Mouse (Mus musculus) cerebellum, adult 9-11 months (tissue): ENCODE results near the gene Fsip1.
"Not testable (repeated sequence)": the region's sequence is repeated elsewhere in the genome, so short reads cannot be mapped to it uniquely, and the experiment has no call there.

Source experiments
- DNase-seq: peaks from one replicate; pipeline ENCODE4 v3.0.0; 2022

The Fsip1 gene

DNA sequence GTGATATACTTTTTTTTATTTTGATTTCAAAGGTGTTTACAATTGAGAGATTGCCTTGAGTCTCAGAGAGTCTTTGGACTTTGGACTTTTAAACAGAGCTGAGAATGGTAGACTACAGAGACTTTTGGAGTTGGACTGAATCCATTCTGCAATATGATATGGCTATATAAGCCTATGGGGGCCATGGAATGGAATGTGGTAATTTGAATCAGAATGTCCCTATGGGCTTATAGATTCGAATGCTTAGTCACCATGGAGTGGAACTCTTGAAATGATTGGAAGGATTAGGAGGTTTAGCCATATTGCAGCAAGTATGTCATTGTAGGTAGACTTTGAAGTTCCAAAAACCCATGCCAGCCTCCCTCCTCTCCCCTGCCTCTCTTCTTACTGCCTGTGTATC is 88.5 kb downstream of the Fsip1 start:
- no peak for DNase-seq

DNA sequence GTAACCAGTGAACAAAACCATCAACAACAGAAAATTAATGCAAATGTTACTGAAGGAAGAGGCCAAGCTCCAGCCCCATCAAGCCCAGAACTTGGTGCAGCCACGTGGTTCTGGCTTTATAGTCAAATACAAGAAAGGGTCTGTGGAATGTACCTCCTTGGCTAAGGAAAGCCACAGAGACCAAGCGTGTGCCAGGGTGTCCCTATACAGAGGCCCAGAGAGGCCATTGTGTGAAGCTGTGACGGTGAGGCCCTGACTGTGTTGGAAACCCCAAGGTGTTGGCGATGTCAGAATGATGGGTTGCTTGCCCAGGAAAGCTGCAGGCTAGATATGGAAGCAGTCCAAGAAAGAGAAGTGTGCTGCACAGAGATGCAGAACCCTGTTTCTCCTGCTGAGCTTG is 89.0 kb downstream of the Fsip1 start:
- DNase-seq, result no peak

GRCm38 (mm10) chr2:118165691-118166090 is 91.1 kb downstream of the Fsip1 start:
- no peak for DNase-seq

GRCm38 (mm10) chr2:118164137-118164536 is 92.6 kb downstream of the Fsip1 start:
- DNase-seq, result no peak

- no peak for DNase-seq
Observed at GRCm38 (mm10) chr2:118162486-118162885, 94.3 kb downstream of the Fsip1 start.

GRCm38 (mm10) chr2:118160991-118161390 is 95.8 kb downstream of the Fsip1 start:
- no peak for DNase-seq

- no peak for DNase-seq
Observed at GRCm38 (mm10) chr2:118160547-118160946, 96.2 kb downstream of the Fsip1 start.

DNA sequence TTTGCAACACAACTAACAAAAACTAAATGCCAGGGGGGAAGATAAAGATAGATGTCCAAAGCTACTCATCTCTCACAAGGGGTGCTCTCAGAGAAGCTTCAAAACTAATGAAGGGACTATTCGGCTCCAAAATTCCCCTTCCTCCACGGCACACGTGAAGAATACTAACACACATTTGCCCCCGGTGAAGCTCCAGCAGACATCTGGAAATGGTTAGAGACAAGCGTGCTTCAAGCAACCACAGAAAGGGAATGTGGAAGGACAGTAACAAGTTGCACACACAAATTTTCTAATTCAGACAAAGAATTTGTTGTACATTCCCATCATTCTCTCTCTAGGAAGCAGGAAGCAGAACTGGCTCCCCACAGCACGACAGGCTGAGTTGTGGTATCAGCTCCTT is 97.6 kb downstream of the Fsip1 start:
- DNase-seq, result no peak

- DNase-seq, result no peak
Observed at GRCm38 (mm10) chr2:118158095-118158494, 98.7 kb downstream of the Fsip1 start.

DNA sequence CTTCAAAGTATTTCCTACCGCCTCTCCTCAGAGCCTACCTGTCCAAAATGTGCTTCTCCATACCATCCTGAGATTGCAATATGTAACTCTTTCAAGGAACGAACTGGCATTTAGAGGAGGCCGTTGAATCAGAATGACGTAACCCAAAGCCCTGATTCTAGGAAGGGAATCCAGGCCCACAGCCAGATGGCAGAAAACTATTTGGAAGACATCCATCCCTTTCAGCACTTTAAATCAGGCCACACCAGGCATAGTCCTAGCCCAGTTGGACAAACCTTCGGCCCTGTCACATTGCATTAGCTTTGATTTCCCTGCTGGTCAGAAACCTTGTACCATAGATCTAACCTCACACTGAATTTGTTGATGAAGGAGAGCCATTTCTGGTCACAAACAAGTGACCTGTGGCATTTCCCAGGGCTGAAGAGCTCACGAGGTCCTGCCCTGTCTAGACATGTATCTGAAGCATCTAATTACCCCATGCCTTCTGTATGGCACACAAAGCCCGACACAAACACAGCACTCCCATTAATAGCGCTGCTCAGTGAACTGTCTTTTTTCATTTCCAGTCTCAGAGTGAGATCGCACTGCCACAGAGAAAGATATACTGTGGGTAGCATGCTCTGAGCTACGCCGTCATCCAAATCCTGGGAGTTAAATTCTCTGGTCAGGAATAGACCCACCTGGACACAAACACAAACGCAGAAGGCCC is 106.8 kb downstream of the Fsip1 start:
- DNase-seq, result peak; percentile 82

GRCm38 (mm10) chr2:118148321-118149142 is 108.2 kb downstream of the Fsip1 start:
- DNase-seq, result no peak

DNA sequence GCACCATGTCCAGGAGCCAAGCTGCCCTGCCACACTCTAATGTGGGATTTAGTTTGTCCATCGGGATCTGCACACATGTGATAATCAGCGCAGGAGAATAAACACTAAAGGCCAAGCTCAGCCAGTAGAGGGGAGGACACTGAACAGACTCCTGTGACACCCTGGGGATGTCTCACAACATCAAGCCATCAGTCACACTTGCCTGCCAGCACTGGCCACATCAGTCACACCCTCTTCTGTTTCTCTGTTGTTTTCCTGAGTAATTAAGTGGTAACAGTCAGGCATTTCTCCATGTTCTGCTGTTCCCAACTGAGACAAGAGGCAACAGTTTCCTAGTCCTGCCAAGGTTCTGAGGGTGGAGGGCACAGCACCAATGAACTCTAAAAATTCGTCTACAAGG is 109.0 kb downstream of the Fsip1 start:
- not testable (repeated sequence) for DNase-seq

DNA sequence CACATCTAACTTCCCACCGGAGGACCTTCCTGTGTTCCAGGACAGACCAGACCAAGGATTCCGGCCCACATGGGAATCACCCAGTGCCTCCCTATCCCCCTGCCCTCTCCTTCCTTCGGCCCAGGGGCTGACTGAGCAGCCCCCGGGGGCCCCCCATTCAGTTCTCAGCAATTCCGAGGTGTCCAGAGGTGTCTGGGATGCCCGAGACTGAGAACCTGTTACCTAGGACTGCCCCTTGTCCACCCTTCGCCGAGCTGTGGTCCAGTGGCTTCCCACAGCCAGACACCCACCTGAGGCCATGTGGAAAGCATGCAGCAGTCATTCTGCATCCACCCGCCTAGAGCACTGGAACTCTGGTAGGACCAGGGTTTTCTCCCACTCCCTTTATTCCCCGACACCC is 115.1 kb downstream of the Fsip1 start:
- DNase-seq, result no peak

- DNase-seq, result no peak
Observed at GRCm38 (mm10) chr2:118139261-118139660, 117.5 kb downstream of the Fsip1 start.

GRCm38 (mm10) chr2:118137776-118138175 is 119.0 kb downstream of the Fsip1 start:
- DNase-seq, result no peak

DNA sequence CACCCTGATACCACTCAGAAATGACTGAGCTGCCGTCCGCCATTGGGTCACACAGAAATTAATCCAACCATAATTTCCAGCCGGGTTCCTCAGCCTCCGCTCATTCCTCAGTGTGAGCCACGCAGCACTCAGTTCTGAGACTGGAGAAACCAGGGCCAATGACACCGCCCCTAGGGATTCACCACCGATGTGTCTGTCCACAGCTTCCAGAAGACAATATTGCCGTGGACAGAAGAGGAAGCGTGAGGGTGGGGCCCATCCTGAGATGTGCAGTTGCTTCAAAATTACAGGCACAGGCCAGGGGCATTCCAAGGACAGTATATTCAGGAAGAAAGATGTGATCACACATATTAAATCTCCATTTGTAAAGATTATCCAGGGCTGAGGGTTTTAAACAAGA is 119.7 kb downstream of the Fsip1 start:
- no peak for DNase-seq

DNA sequence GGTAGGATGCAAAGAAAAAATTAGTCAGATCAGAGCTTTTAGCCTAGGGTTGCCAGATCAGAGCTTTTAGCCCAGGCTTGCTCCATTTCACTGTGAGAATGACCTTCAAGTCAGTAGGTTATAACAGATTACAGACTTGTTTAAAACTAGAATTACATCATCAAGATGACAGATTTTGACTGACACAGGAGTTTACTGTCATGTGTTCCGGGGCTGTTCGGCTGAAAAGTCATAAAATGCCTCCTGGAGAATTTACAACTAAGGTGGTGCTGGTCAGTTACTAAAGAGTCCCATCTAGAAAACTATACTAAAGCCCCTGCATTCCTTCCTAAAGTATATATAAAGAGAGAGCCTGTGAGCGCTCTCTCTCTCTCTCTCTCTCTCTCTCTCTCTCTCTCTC is 128.5 kb downstream of the Fsip1 start:
- no peak for DNase-seq

DNA sequence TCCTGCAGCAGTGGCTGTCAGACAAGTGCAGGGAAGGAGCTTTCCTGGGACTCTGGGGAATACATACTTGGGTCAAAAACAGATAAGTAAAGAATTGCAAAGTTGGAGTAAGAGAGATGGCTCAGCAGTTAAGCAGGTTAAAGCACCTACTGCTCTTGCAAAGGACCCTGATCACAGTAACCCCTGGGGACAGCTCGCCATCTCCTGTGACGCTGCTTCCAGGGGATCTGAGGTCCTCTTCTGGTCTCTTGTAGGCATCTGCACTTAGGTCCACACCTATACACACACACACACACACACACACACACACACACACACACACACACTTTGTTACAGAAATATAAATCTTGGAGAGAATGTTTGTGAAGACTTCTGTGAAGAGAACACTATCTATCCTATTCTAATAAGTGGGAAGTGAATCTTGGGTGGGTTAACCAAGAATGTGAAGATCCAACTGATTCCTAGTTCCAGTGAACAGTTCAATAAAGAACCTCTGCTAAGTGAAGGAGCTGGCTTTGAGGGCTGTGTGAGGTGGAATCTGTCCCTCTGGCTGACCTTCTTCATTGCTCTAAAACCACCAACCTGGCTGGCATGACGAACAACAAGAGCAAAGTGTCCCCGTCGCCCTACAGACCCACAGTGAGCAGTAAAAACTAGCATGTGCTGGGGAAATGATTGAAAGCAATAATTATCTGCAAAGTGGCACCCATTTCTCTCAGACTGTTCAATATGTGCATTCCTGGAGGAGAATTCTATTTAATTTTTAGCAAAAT is 129.1 kb downstream of the Fsip1 start:
- no peak for DNase-seq

DNA sequence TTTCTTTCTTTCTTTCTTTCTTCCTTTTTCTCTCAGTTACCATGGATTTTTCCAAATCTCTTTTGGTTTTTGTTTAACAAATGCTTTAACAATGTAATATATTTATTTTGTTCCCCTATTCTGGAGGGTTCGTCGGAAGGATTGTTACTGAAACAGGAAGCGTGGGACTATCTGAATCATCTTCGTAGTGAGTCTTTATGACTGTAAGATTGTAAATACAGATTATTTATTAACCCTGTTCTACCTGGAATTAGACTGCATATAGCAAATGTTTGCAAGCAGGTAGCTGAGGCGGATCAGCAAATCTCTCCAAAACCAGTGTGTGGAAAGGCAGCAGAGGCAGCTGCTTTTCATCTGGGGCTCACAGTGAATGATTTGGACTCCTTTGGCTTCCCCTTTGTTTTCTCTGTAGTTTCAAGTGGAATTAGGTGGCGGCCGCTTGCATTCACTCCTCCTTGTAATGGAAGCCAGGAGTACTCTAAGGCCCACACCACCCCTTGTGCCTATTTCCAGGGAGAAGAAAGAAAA is 130.8 kb downstream of the Fsip1 start:
- no peak for DNase-seq

DNA sequence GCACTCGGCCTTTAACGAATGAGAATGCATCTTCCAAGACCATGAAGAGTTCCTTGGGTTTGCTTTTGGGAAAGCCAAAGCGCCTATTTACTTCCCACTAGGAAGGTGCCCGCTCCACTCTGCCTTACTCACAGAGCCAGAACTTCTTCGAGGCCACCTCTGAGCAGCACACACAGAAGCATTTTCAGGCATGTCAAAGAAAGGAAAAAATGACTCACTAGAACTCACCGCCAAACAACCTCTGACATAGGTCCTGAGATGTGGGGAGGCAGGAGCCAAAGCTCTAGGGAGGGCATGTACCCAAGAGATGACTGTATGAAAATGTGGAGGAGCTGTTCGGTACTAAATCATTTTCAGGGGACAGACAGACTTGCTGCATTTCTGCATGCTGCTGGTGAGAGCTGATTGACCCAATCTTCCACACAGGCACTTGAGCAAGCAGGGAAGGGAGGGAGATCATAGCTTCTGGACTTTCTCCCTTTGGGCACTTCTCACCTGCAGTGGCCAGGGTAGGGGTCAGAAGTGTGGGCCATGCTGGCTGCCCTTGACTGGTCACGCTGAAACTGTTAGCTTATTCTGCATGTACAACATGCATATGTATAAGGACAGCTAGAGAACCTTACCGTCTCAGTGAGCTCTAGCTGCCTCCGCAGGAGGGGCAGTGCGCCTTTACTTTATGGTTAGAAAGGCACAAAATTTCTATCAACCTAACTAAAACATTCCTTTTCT is 131.4 kb downstream of the Fsip1 start:
- no peak for DNase-seq

- no peak for DNase-seq
Observed at GRCm38 (mm10) chr2:118124437-118124836, 132.3 kb downstream of the Fsip1 start.

DNA sequence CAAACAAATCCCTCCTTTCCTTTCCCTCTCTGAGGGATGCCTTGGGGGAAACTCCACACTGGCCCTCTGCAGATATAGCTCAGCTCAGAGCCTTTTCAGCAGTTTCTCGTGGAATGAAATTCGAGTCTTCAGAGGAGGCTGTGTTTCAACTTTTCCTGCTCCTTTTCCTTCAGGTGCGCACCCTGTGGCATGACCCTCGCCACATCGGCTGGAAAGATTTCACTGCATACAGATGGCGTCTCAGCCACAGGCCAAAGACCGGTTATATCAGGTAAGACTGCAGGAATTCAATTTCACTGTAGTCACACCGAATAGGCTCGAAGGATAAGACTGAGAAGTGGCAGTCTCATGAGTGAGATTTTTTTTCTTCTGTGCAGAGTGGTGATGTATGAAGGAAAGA is 133.0 kb downstream of the Fsip1 start:
- DNase-seq, result no peak

DNA sequence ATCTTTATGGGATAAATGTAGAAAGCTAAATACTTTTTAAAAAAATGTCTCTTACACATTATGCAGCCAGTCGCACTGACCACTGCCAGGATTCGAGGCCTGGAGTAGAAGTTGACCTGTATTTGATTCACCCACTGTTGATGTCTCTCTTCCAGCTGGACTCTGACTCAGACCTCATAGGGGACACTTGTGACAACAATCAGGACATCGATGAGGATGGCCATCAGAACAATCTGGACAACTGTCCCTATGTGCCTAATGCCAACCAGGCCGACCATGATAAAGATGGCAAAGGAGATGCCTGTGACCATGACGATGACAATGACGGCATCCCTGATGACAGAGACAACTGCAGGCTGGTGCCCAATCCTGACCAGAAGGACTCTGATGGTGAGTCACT is 134.5 kb downstream of the Fsip1 start:
- no peak for DNase-seq
